Comparison of ENCODE assay signal across 9 mouse cellular contexts in genomic region chr4:152220771-152221410, GRCm38 (mm10). TPM values are rescaled to one million over a fixed set of nuclear protein-coding genes. Genes with fewer than 3 reads are reported as not detected.
DNase-seq lines count a peak whose midpoint lies in the region; ATAC-seq and TF ChIP-seq lines count a peak whose summit lies in the region.
"Had no signal": no experiment of that assay in that cellular context is flagged by ENCODE, and none has a peak within 500 bp of the region (broad histone marks: within the 10 kb centered on the region; RNA-seq: fewer than 3 reads in every experiment).

No protein-coding gene starts in this region.

- H3K27me3 ChIP-seq in lung, embryonic 16.5 days (ENCODE audit: control insufficient read depth, insufficient read depth, low read depth, low read length) = no peaks in the 10 kb centered on the region
- H3K27me3 ChIP-seq in embryonic facial prominence, embryonic 13.5 days = no peaks in the 10 kb centered on the region
- peaks cover 69% of the 10 kb centered on the region for H3K27me3 ChIP-seq in hindbrain, embryonic 13.5 days
- H3K27me3 ChIP-seq: liver, embryonic 13.5 days had no signal

- ATAC-seq in lung, embryonic 16.5 days (ENCODE audit: low read depth) = 0 out of 2 replicates have a peak, but pooled peaks have one; percentile 3
- no peak for ATAC-seq in embryonic facial prominence, embryonic 13.5 days (ENCODE audit: insufficient number of reproducible peaks, insufficient read depth, low FRiP score, low TSS enrichment, low read depth)
- no peak for ATAC-seq in hindbrain, embryonic 13.5 days (ENCODE audit: low FRiP score)

- no peaks in the 10 kb centered on the region for H3K9me3 ChIP-seq in lung, embryonic 16.5 days (ENCODE audit: control insufficient read depth, low read length)
- H3K9me3 ChIP-seq in embryonic facial prominence, embryonic 13.5 days = no peaks in the 10 kb centered on the region
- H3K9me3 ChIP-seq in hindbrain, embryonic 13.5 days = no peaks in the 10 kb centered on the region
- H3K9me3 ChIP-seq: liver, embryonic 13.5 days had no signal

- TF ChIP-seq POLR2A in olfactory bulb, adult 2 months (IDR thresholded peaks at IDR 0.05; ENCODE audit: insufficient read depth, low read depth, low read length) = no peak

- TF ChIP-seq CTCF in olfactory bulb, adult 2 months (IDR thresholded peaks at IDR 0.05; ENCODE audit: insufficient read depth, low read depth, low read length) = no peak

- H3K27ac ChIP-seq in lung, embryonic 16.5 days (ENCODE audit: low read length) = peak overlapping the region; percentile 12; the same call in 1 of the 2 replicates
- H3K27ac ChIP-seq in embryonic facial prominence, embryonic 13.5 days = peak overlapping the region; percentile 64
- H3K27ac ChIP-seq in hindbrain, embryonic 13.5 days = peak overlapping the region; percentile 89
- H3K27ac ChIP-seq in olfactory bulb, adult 2 months (ENCODE audit: insufficient read depth, low read depth, low read length) = peak overlapping the region; percentile 59
- H3K27ac ChIP-seq: liver, embryonic 13.5 days had no signal

- H3K9ac ChIP-seq in lung, embryonic 16.5 days (ENCODE audit: low read length) = no peak overlapping the region
- H3K9ac ChIP-seq in embryonic facial prominence, embryonic 13.5 days = no peak overlapping the region
- peak overlapping the region; percentile 49; the same call in 1 of the 2 replicates for H3K9ac ChIP-seq in hindbrain, embryonic 13.5 days
- H3K9ac ChIP-seq: liver, embryonic 13.5 days had no signal

- DNase-seq in lung, postnatal 4 days = no peak
- DNase-seq in ovary, postnatal 10 days (ENCODE audit: low spot score) = no peak
- DNase-seq in thymus, postnatal 0 days (ENCODE audit: low spot score) = no peak
- DNase-seq: kidney, postnatal 36 days; liver, embryonic 13.5 days had no signal

- no peak overlapping the region for H3K4me2 ChIP-seq in lung, embryonic 16.5 days (ENCODE audit: low read depth, low read length)
- no peak overlapping the region for H3K4me2 ChIP-seq in embryonic facial prominence, embryonic 13.5 days
- 0 out of 2 replicates have a peak overlapping the region, but pooled peaks have one; percentile 24 for H3K4me2 ChIP-seq in hindbrain, embryonic 13.5 days
- H3K4me2 ChIP-seq: liver, embryonic 13.5 days had no signal

- peaks cover 16% of the 10 kb centered on the region for H3K4me1 ChIP-seq in lung, embryonic 16.5 days (replicated peaks; ENCODE audit: control insufficient read depth, insufficient read depth, low read length)
- peaks cover 24% of the 10 kb centered on the region for H3K4me1 ChIP-seq in embryonic facial prominence, embryonic 13.5 days
- H3K4me1 ChIP-seq in hindbrain, embryonic 13.5 days (replicated peaks) = peaks cover 22% of the 10 kb centered on the region
- H3K4me1 ChIP-seq in olfactory bulb, adult 2 months (ENCODE audit: control insufficient read depth, insufficient read depth, low read length) = peaks cover 46% of the 10 kb centered on the region

- 47% methylated on average over 6 of the region's 7 CpGs for WGBS in lung, embryonic 16.5 days
- WGBS in embryonic facial prominence, embryonic 13.5 days = 65% methylated on average over 7 of the region's 7 CpGs
- 51% methylated on average over 6 of the region's 7 CpGs for WGBS in hindbrain, embryonic 13.5 days
- 38% methylated on average over 6 of the region's 7 CpGs for WGBS in olfactory bulb, adult 2 months

- H3K36me3 ChIP-seq in lung, embryonic 16.5 days (ENCODE audit: control insufficient read depth, insufficient read depth, low read length) = no peaks in the 10 kb centered on the region
- 0 out of 2 replicates have a peak, but pooled peaks cover 7% of the 10 kb centered on the region for H3K36me3 ChIP-seq in embryonic facial prominence, embryonic 13.5 days
- peaks cover 34% of the 10 kb centered on the region for H3K36me3 ChIP-seq in hindbrain, embryonic 13.5 days

- no peak overlapping the region for H3K4me3 ChIP-seq in lung, embryonic 16.5 days (ENCODE audit: low read length)
- no peak overlapping the region for H3K4me3 ChIP-seq in embryonic facial prominence, embryonic 13.5 days
- H3K4me3 ChIP-seq in hindbrain, embryonic 13.5 days = no peak overlapping the region
- H3K4me3 ChIP-seq in olfactory bulb, adult 2 months (ENCODE audit: insufficient read depth, low read depth, low read length) = no peak overlapping the region
- H3K4me3 ChIP-seq: liver, embryonic 13.5 days had no signal

RNA-seq across cellular contexts. Expression of gene Acot7, which starts 43.0 kb away (rescaled TPM):
- polyA plus RNA-seq in lung, embryonic 16.5 days (2015; fragmentation: Nextera tagmentation; extraction: Ambion mirVana) = 66.5 and 69.0 TPM in 2 replicates
- 48.5 and 54.1 TPM in 2 replicates for polyA plus RNA-seq in embryonic facial prominence, embryonic 13.5 days (2015; fragmentation: Nextera tagmentation; extraction: Ambion mirVana)
- polyA plus RNA-seq in hindbrain, embryonic 13.5 days (2015; fragmentation: Nextera tagmentation; extraction: Ambion mirVana) = 269 and 299 TPM in 2 replicates
- polyA plus RNA-seq in olfactory bulb, adult 2 months (2012; ENCODE audit: insufficient read depth, insufficient read length, low replicate concordance, missing spikeins) = not detected in 2 replicates
- polyA plus RNA-seq in thymus, postnatal 0 days (2015; fragmentation: Nextera tagmentation; extraction: Ambion mirVana) = 65.1 and 98.8 TPM in 2 replicates

RNA-seq across cellular contexts. Expression of gene Gpr153, which starts 53.1 kb away (rescaled TPM):
- polyA plus RNA-seq in lung, embryonic 16.5 days (2015; fragmentation: Nextera tagmentation; extraction: Ambion mirVana) = 8.3 and 8.5 TPM in 2 replicates
- polyA plus RNA-seq in embryonic facial prominence, embryonic 13.5 days (2015; fragmentation: Nextera tagmentation; extraction: Ambion mirVana) = 11.1 TPM in 2 replicates
- polyA plus RNA-seq in hindbrain, embryonic 13.5 days (2015; fragmentation: Nextera tagmentation; extraction: Ambion mirVana) = 9.0 and 9.3 TPM in 2 replicates
- not detected in 2 replicates for polyA plus RNA-seq in olfactory bulb, adult 2 months (2012; ENCODE audit: insufficient read depth, insufficient read length, low replicate concordance, missing spikeins)
- polyA plus RNA-seq in thymus, postnatal 0 days (2015; fragmentation: Nextera tagmentation; extraction: Ambion mirVana) = 1.2 and 1.4 TPM in 2 replicates

Comparison
In these comparisons a context has a peak if more than half of its experiments do, and no peak if none do; other contexts are left out.
1. H3K27ac ChIP-seq: peak in every context shown above with its lines; median percentile 89 in hindbrain, embryonic 13.5 days; 64 in embryonic facial prominence, embryonic 13.5 days; 59 in olfactory bulb, adult 2 months; 12 in lung, embryonic 16.5 days.
2. RNA of gene Acot7, which starts 43.0 kb away (polyA plus RNA-seq): 269 to 299 TPM in hindbrain, embryonic 13.5 days, 66.5 to 69.0 TPM in lung, embryonic 16.5 days, 65.1 to 98.8 TPM in thymus, postnatal 0 days and 48.5 to 54.1 TPM in embryonic facial prominence, embryonic 13.5 days; not detected in olfactory bulb, adult 2 months; every median in the first group is over 10 times any median in the second.